Mouse (Mus musculus): Measurements from ENCODE around the gene Syce1l. TPM values are rescaled to one million over a fixed set of nuclear protein-coding genes. Genes with fewer than 3 reads are reported as not detected.

Gene Syce1l
- total RNA-seq (2015) (not detected in 2 replicates), total RNA-seq (2017) (not detected in 2 replicates)

GRCm38 (mm10) chr8:113642926-113643325, at the start of gene Syce1l:
Syce1l (plus strand) TSS chr8:113643213.
- no peak for ATAC-seq (ENCODE audit: poor library complexity, severe bottlenecking)

- ATAC-seq (ENCODE audit: poor library complexity, severe bottlenecking): no peak
Measured at GRCm38 (mm10) chr8:113598401-113598800, 44.6 kb upstream of the Syce1l start.

GRCm38 (mm10) chr8:113632634-113633033, 10.4 kb upstream of the Syce1l start:
- no peak for ATAC-seq (ENCODE audit: poor library complexity, severe bottlenecking)

GRCm38 (mm10) chr8:113634161-113634560, 8.9 kb upstream of the Syce1l start:
- no peak for ATAC-seq (ENCODE audit: poor library complexity, severe bottlenecking)

GRCm38 (mm10) chr8:113634670-113635591, 8.1 kb upstream of the Syce1l start, which contains the start of gene Mon1b:
Mon1b (plus strand) TSS chr8:113635587.
- peak; percentile 73 for ATAC-seq (ENCODE audit: poor library complexity, severe bottlenecking)

GRCm38 (mm10) chr8:113635592-113636279, 7.3 kb upstream of the Syce1l start:
- peak; percentile 65 for ATAC-seq (ENCODE audit: poor library complexity, severe bottlenecking)

GRCm38 (mm10) chr8:113636280-113636628, 6.8 kb upstream of the Syce1l start:
- ATAC-seq (ENCODE audit: poor library complexity, severe bottlenecking): peak; percentile 5; the same call in 1 of the 2 replicates

GRCm38 (mm10) chr8:113640357-113640756, 2.7 kb upstream of the Syce1l start:
- no peak for ATAC-seq (ENCODE audit: poor library complexity, severe bottlenecking)

- peak; percentile 48; the same call in 1 of the 2 replicates for ATAC-seq (ENCODE audit: poor library complexity, severe bottlenecking)
Measured at GRCm38 (mm10) chr8:113643479-113644210, 632 bp downstream of the Syce1l start.

GRCm38 (mm10) chr8:113645220-113645619, 2.2 kb downstream of the Syce1l start:
- ATAC-seq (ENCODE audit: poor library complexity, severe bottlenecking): no peak

GRCm38 (mm10) chr8:113652450-113652849, 9.4 kb downstream of the Syce1l start:
- ATAC-seq (ENCODE audit: poor library complexity, severe bottlenecking): no peak

- ATAC-seq (ENCODE audit: poor library complexity, severe bottlenecking): no peak
Measured at GRCm38 (mm10) chr8:113653151-113653550, 10.1 kb downstream of the Syce1l start.

- ATAC-seq (ENCODE audit: poor library complexity, severe bottlenecking): peak; percentile 97
Measured at GRCm38 (mm10) chr8:113656154-113656553, 13.1 kb downstream of the Syce1l start.

- ATAC-seq (ENCODE audit: poor library complexity, severe bottlenecking): no peak
Measured at GRCm38 (mm10) chr8:113656681-113657298, 13.8 kb downstream of the Syce1l start.

- 0 out of 2 replicates have a peak, but pooled peaks have one; percentile 23 for ATAC-seq (ENCODE audit: poor library complexity, severe bottlenecking)
Measured at GRCm38 (mm10) chr8:113660128-113660527, 17.1 kb downstream of the Syce1l start.

GRCm38 (mm10) chr8:113664544-113664943, 21.5 kb downstream of the Syce1l start:
- peak; percentile 88 for ATAC-seq (ENCODE audit: poor library complexity, severe bottlenecking)

GRCm38 (mm10) chr8:113665036-113665435, 22.0 kb downstream of the Syce1l start:
- ATAC-seq (ENCODE audit: poor library complexity, severe bottlenecking): no peak

GRCm38 (mm10) chr8:113665951-113666350, 22.9 kb downstream of the Syce1l start:
- no peak for ATAC-seq (ENCODE audit: poor library complexity, severe bottlenecking)

GRCm38 (mm10) chr8:113666714-113667432, 23.9 kb downstream of the Syce1l start:
- no peak for ATAC-seq (ENCODE audit: poor library complexity, severe bottlenecking)

GRCm38 (mm10) chr8:113669924-113670323, 26.9 kb downstream of the Syce1l start:
- ATAC-seq (ENCODE audit: poor library complexity, severe bottlenecking): no peak
